Mouse (Mus musculus): ENCODE data around the gene Pdx1. TPM values are rescaled to one million over a fixed set of nuclear protein-coding genes. Genes with fewer than 3 reads are reported as not detected.
A peak's percentile ranks its signal among the peaks of the same experiment; 100 is the strongest.

The Pdx1 gene
- 0.47 and 0.94 TPM in 2 replicates for polyA plus RNA-seq (2014; fragmentation: Nextera tagmentation; extraction: Ambion mirVana)

DNA sequence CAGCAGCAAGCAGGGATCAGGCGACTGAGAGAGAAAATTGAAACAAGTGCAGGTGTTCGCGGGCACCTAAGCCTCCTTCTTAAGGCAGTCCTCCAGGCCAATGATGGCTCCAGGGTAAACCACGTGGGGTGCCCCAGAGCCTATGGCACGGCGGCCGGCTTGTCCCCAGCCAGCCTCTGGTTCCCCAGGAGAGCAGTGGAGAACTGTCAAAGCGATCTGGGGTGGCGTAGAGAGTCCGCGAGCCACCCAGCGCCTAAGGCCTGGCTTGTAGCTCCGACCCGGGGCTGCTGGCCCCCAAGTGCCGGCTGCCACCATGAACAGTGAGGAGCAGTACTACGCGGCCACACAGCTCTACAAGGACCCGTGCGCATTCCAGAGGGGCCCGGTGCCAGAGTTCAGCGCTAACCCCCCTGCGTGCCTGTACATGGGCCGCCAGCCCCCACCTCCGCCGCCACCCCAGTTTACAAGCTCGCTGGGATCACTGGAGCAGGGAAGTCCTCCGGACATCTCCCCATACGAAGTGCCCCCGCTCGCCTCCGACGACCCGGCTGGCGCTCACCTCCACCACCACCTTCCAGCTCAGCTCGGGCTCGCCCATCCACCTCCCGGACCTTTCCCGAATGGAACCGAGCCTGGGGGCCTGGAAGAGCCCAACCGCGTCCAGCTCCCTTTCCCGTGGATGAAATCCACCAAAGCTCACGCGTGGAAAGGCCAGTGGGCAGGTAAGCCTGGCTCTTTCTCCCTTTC lies at the start of gene Pdx1:
Gene Pdx1, plus strand, starts transcription at position 34 of the 747 bp plus-strand sequence.
- Histone ChIP-seq H3K27ac (ENCODE audit: low read depth, low read length) (no peak within 1 kb of the TSS), H3K9me3 (ENCODE audit: control insufficient read depth, low read length) (no peaks in the 10 kb centered on the region), H3K27me3 (replicated peaks; ENCODE audit: control insufficient read depth, insufficient read depth, low read length) (peaks cover 94% of the 10 kb centered on the region), H3K9ac (ENCODE audit: low read depth, low read length) (no peak within 1 kb of the TSS), H3K4me1 (replicated peaks; ENCODE audit: control insufficient read depth, insufficient read depth, low read length) (no peaks in the 10 kb centered on the region), H3K4me2 (peak within 1 kb of the TSS; percentile 12), H3K36me3 (ENCODE audit: control insufficient read depth, insufficient read depth, low read length) (no peaks in the 10 kb centered on the region), H3K4me3 (ENCODE audit: low read depth, low read length) (peak within 1 kb of the TSS; percentile 11; the same call in 1 of the 2 replicates)
- 0 out of 2 replicates have a peak, but pooled peaks have one; percentile 15 for ATAC-seq (replicated peaks; ENCODE audit: low FRiP score)
- peak; percentile 45 for DNase-seq (ENCODE audit: low spot score)
- 2% methylated on average over 44 of the region's 44 CpGs for WGBS

DNA sequence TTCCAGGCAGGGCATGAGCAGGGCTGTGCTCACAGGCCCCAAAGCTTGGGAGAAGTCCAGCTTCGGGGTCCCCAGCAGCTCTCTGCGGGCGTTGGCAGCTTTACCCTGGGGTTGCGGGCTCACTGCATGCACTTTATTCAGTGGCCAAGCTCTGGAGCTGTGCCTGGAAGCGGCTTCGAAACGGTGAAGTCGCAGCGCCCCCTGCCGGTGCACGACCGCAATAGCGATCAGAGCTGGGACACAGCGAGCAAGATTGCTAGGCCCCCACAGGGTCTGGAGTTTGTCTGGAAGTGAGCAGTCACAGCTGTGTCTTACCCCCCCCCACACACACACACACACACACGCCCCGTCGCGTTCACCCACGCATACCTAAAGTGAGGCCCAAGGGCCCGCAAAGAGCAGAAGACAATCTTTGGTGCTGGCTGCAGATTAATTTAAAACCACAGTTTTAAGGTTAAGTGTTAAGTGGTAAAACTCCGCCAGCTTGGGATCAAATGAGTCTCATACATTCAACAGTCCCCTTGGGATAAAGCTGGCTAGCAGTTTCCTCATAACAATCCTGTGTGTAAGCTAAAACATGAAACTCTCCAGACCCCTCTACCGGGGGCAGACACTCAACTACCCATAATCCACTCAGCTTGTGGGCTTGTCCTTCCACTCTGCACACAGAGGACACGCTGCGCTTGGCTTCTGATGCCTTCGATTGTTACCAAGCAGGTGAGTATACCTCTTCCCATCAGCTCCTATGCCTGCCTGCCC lies 42.2 kb upstream of the Pdx1 start:
- WGBS, result 16% methylated on average over 25 of the region's 25 CpGs
- Histone ChIP-seq H3K4me2 (0 out of 2 replicates have a peak overlapping the region, but pooled peaks have one; percentile 17), H3K4me1 (replicated peaks; ENCODE audit: control insufficient read depth, insufficient read depth, low read length) (no peaks in the 10 kb centered on the region), H3K27me3 (replicated peaks; ENCODE audit: control insufficient read depth, insufficient read depth, low read length) (peaks cover 49% of the 10 kb centered on the region), H3K36me3 (ENCODE audit: control insufficient read depth, insufficient read depth, low read length) (no peaks in the 10 kb centered on the region), H3K27ac (ENCODE audit: low read depth, low read length) (no peak overlapping the region), H3K4me3 (ENCODE audit: low read depth, low read length) (no peak overlapping the region), H3K9ac (ENCODE audit: low read depth, low read length) (no peak overlapping the region), H3K9me3 (ENCODE audit: control insufficient read depth, low read length) (no peaks in the 10 kb centered on the region)
- DNase-seq (ENCODE audit: low spot score) (peak; percentile 80), ATAC-seq (replicated peaks; ENCODE audit: low FRiP score) (peak; percentile 41; the same call in 1 of the 2 replicates)

DNA sequence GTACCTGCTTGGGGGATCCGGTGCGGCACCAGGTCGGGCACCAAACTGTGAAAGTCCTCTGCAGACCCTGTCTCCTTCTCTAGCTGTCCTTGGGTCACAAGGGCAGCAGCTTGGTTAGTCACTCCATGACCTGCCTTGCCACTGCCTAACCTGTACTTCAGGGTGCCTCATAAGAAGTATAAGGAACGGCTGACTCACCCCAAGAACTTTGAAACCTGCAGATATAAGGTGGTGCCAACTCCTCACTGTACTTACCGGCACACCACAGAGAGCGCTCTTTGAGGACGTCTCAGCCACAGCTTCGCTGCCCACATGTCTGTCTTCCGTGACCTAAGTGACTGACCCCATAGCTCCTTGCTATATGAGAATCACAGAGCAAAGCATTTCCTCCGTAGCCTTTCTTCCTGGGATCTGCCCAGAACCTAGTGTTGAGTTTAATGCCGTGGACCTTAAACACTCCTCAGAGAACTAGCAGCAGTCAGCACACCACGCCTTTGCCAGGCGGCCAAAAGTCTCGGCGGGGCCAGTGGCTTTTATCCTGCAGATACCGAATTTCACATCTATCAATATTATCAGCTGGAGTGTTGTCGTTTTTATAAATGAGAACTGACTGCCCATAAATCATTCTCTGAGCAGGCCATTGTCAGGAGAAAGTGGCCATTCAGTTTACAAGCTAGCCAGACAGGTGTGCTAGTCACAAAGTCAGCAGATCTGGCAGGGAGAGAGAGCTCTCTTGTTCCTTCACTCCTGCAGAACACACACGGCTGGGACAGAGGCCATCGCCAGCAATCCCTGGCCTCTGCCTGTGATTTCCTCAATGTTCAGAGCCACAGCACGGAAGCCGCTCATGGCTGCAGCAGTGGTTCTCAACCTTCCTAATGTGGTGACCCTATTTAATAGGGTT lies 34.1 kb upstream of the Pdx1 start:
- DNase-seq (ENCODE audit: low spot score), result no peak
- H3K4me1 ChIP-seq (replicated peaks; ENCODE audit: control insufficient read depth, insufficient read depth, low read length), result no peaks in the 10 kb centered on the region
- H3K9me3 ChIP-seq (ENCODE audit: control insufficient read depth, low read length), result no peaks in the 10 kb centered on the region
- H3K9ac ChIP-seq (ENCODE audit: low read depth, low read length), result no peak overlapping the region
- no peaks in the 10 kb centered on the region; the same call in 1 of the 2 replicates for H3K27me3 ChIP-seq (replicated peaks; ENCODE audit: control insufficient read depth, insufficient read depth, low read length)
- H3K36me3 ChIP-seq (ENCODE audit: control insufficient read depth, insufficient read depth, low read length), result no peaks in the 10 kb centered on the region
- no peak overlapping the region for H3K4me2 ChIP-seq
- no peak overlapping the region for H3K4me3 ChIP-seq (ENCODE audit: low read depth, low read length)
- 65% methylated on average over 21 of the region's 21 CpGs for WGBS
- H3K27ac ChIP-seq (ENCODE audit: low read depth, low read length), result no peak overlapping the region
- no peak for ATAC-seq (replicated peaks; ENCODE audit: low FRiP score)

DNA sequence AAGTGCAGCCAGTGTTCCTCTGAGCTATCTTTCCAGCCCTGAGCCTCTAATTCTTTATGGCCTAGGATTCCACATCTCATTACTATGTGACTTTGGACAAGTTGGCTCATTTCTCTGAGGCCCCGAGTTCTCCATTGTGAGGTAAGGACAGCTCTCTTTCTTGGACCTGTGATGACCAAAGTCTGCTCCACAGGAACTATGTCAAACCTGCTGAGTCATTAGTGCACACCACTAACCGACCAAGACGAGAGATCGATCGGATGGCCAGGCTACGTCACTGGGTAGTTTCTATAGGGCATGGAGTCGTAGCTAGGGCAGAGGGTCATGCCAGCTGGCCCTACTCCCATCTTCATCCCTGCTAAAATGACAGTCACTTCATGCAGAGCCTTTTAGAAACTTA lies 25.9 kb upstream of the Pdx1 start:
- Histone ChIP-seq H3K4me1 (replicated peaks; ENCODE audit: control insufficient read depth, insufficient read depth, low read length) (no peaks in the 10 kb centered on the region), H3K27ac (ENCODE audit: low read depth, low read length) (no peak overlapping the region), H3K27me3 (replicated peaks; ENCODE audit: control insufficient read depth, insufficient read depth, low read length) (no peaks in the 10 kb centered on the region), H3K9ac (ENCODE audit: low read depth, low read length) (no peak overlapping the region), H3K36me3 (ENCODE audit: control insufficient read depth, insufficient read depth, low read length) (no peaks in the 10 kb centered on the region), H3K9me3 (ENCODE audit: control insufficient read depth, low read length) (no peaks in the 10 kb centered on the region), H3K4me2 (no peak overlapping the region), H3K4me3 (ENCODE audit: low read depth, low read length) (no peak overlapping the region)
- DNase-seq (ENCODE audit: low spot score) (no peak), ATAC-seq (replicated peaks; ENCODE audit: low FRiP score) (no peak)
- 59% methylated on average over 7 of the region's 7 CpGs for WGBS

DNA sequence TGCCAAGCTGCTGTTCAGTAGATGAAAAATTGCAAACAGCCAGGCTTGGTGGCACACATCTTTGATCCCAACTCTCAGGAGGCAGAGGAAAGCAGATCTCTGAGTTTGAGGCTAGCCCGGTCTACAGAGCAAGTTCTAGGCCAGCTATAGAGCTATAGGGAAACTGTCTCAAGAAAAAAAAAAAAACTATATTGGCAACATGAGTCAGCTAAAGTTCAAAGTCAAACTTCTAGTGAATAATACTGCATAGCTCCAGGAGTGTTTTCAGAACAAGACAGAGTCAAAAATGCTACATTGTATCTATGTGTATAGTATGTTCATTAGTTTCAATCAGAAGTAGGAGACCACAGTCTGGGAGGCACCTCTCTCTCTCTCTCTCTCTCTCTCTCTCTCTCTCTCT lies 9.6 kb upstream of the Pdx1 start:
- WGBS, result 86% methylated on average over 1 of the region's 1 CpGs
- ATAC-seq (replicated peaks; ENCODE audit: low FRiP score), result no peak
- Histone ChIP-seq H3K27me3 (replicated peaks; ENCODE audit: control insufficient read depth, insufficient read depth, low read length) (0 out of 2 replicates have a peak, but pooled peaks cover 2% of the 10 kb centered on the region), H3K9me3 (ENCODE audit: control insufficient read depth, low read length) (no peaks in the 10 kb centered on the region), H3K36me3 (ENCODE audit: control insufficient read depth, insufficient read depth, low read length) (no peaks in the 10 kb centered on the region), H3K4me2 (no peak overlapping the region), H3K9ac (ENCODE audit: low read depth, low read length) (no peak overlapping the region), H3K27ac (ENCODE audit: low read depth, low read length) (no peak overlapping the region), H3K4me1 (replicated peaks; ENCODE audit: control insufficient read depth, insufficient read depth, low read length) (no peaks in the 10 kb centered on the region), H3K4me3 (ENCODE audit: low read depth, low read length) (no peak overlapping the region)
- no peak for DNase-seq (ENCODE audit: low spot score)

DNA sequence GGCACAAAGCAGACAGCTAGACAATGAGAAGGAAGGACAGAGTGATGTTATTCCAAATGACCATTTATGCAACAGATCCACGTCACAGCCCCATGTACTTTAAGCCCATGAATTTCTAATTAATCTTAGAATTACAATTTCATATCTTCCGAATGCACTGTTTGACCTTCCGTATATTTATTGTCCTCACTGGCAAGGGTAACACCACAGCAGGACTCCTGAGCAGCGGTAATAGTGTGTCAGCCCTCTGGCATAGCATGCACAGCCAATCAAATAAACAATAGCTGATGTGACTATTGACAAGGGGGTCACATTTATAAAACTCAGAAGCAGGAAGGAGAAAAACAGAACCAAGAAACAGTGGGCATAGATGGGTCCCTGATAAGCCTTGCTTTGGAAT lies 9.0 kb upstream of the Pdx1 start:
- 76% methylated on average over 4 of the region's 4 CpGs for WGBS
- ATAC-seq (replicated peaks; ENCODE audit: low FRiP score), result no peak
- H3K27ac ChIP-seq (ENCODE audit: low read depth, low read length), result no peak overlapping the region
- no peak for DNase-seq (ENCODE audit: low spot score)
- H3K9ac ChIP-seq (ENCODE audit: low read depth, low read length), result no peak overlapping the region
- no peak overlapping the region for H3K4me3 ChIP-seq (ENCODE audit: low read depth, low read length)
- no peaks in the 10 kb centered on the region for H3K4me1 ChIP-seq (replicated peaks; ENCODE audit: control insufficient read depth, insufficient read depth, low read length)
- H3K27me3 ChIP-seq (replicated peaks; ENCODE audit: control insufficient read depth, insufficient read depth, low read length), result peaks cover 6% of the 10 kb centered on the region
- H3K36me3 ChIP-seq (ENCODE audit: control insufficient read depth, insufficient read depth, low read length), result no peaks in the 10 kb centered on the region
- no peaks in the 10 kb centered on the region for H3K9me3 ChIP-seq (ENCODE audit: control insufficient read depth, low read length)
- no peak overlapping the region for H3K4me2 ChIP-seq

DNA sequence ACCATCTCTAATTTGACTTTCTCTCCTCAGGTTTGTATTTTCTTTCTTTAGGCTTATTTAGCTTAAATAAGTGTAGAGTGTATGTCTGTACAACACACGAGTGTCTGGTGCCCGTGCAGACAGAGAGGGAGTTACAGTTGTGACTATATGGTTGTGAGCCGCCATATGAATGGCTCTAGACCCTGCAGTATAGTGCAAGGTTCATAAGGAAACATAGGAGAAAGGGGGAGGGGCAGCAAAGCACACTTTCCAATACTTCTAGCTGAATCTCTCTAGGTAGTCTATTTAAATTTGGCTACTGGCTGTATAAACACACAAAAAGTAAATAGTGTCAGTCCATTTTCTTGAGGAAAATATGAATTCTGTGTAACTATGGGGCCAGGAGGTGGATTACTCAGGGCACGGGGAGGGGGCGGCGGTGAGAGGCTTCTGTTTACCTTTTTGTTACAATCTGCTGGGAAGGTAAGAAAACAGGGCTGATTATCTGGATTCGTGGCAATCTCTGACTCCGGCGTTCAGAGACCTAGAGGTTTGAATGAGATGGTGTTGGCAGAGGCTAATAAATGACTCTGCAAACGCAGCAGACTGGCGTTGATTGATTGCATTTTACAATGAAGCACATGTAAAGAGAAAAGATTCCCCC lies 7.7 kb upstream of the Pdx1 start:
- ATAC-seq (replicated peaks; ENCODE audit: low FRiP score) (no peak), DNase-seq (ENCODE audit: low spot score) (no peak)
- Histone ChIP-seq H3K9me3 (ENCODE audit: control insufficient read depth, low read length) (no peaks in the 10 kb centered on the region), H3K4me2 (no peak overlapping the region), H3K27me3 (replicated peaks; ENCODE audit: control insufficient read depth, insufficient read depth, low read length) (peaks cover 17% of the 10 kb centered on the region), H3K27ac (ENCODE audit: low read depth, low read length) (no peak overlapping the region), H3K4me3 (ENCODE audit: low read depth, low read length) (no peak overlapping the region), H3K4me1 (replicated peaks; ENCODE audit: control insufficient read depth, insufficient read depth, low read length) (no peaks in the 10 kb centered on the region), H3K36me3 (ENCODE audit: control insufficient read depth, insufficient read depth, low read length) (no peaks in the 10 kb centered on the region), H3K9ac (ENCODE audit: low read depth, low read length) (no peak overlapping the region)
- WGBS, result 48% methylated on average over 11 of the region's 11 CpGs

DNA sequence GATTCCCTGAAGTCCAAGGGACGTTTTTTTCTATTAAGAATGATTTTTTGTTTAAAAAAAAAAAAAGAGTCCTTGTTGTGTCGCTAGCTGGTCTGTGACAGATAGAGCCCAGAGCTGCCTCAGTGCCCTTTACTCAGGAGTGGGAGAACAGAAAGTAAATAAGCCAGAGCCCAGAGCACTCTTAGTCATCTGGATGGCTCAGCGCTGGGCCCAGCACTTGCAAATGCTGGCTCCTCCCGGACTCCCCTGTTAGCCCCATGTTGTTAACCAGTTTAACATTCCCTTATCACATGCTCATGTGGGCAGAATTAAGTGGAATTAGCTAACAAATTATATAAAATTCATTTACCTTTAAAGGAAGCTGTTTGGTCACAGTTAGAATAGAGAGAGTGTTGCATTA lies 5.8 kb upstream of the Pdx1 start:
- H3K9me3 ChIP-seq (ENCODE audit: control insufficient read depth, low read length), result no peaks in the 10 kb centered on the region
- peaks cover 37% of the 10 kb centered on the region for H3K27me3 ChIP-seq (replicated peaks; ENCODE audit: control insufficient read depth, insufficient read depth, low read length)
- no peak overlapping the region for H3K9ac ChIP-seq (ENCODE audit: low read depth, low read length)
- H3K36me3 ChIP-seq (ENCODE audit: control insufficient read depth, insufficient read depth, low read length), result no peaks in the 10 kb centered on the region
- no peaks in the 10 kb centered on the region for H3K4me1 ChIP-seq (replicated peaks; ENCODE audit: control insufficient read depth, insufficient read depth, low read length)
- no peak overlapping the region for H3K4me2 ChIP-seq
- no peak overlapping the region for H3K27ac ChIP-seq (ENCODE audit: low read depth, low read length)
- DNase-seq (ENCODE audit: low spot score) (no peak), ATAC-seq (replicated peaks; ENCODE audit: low FRiP score) (no peak)
- H3K4me3 ChIP-seq (ENCODE audit: low read depth, low read length), result no peak overlapping the region
- WGBS, result 23% methylated on average over 4 of the region's 4 CpGs

Data from liver, embryonic 11.5 days (tissue).